Mouse (Mus musculus) limb, embryonic 11.5 days (tissue): ENCODE measurements around the gene Lefty1. TPM values are rescaled to one million over a fixed set of nuclear protein-coding genes. Genes with fewer than 3 reads are reported as not detected.

ENCODE experiments used
- ATAC-seq: fragments of 200-750 bp; cut with Nextera tagmentation; 2 replicates; pipeline ENCODE4 v1.8.0; 2017; ENCODE audit warnings: low read depth; ENCODE audit not compliant: insufficient number of reproducible peaks, low FRiP score, low TSS enrichment
- DNase-seq: peaks from one replicate; pipeline ENCODE4 v3.0.0-alpha.2; 2015; ENCODE audit warnings: low spot score
- H3K27ac ChIP-seq: fragments of 300-500 bp; sonication (generic); replicated peaks from 2 replicates; pipeline ENCODE4 v1.5.1; 2014; ENCODE audit warnings: low read depth, mild to moderate bottlenecking, low read length
- H3K27me3 ChIP-seq: fragments of 300-500 bp; sonication (generic); 2 replicates; pipeline ENCODE4 v1.6.1; 2014; ENCODE audit warnings: mild to moderate bottlenecking, low read length, mixed read lengths; ENCODE audit not compliant: control insufficient read depth, insufficient read depth
- H3K36me3 ChIP-seq: fragments of 300-500 bp; sonication (generic); 2 replicates; pipeline ENCODE4 v1.6.1; 2014; ENCODE audit warnings: mild to moderate bottlenecking, low read length, moderate library complexity, mixed read lengths; ENCODE audit not compliant: control insufficient read depth, insufficient read depth
- H3K4me1 ChIP-seq: fragments of 300-500 bp; sonication (generic); 2 replicates; pipeline ENCODE4 v1.6.1; 2014; ENCODE audit warnings: low read length, mixed read lengths; ENCODE audit not compliant: control insufficient read depth, insufficient read depth
- H3K4me2 ChIP-seq: fragments of 300-500 bp; sonication (generic); 2 replicates; pipeline ENCODE4 v1.6.1; 2014; ENCODE audit warnings: low read depth, mild to moderate bottlenecking, moderate library complexity; ENCODE audit not compliant: severe bottlenecking
- H3K4me3 ChIP-seq: fragments of 300-500 bp; sonication (generic); 2 replicates; pipeline ENCODE4 v1.5.1; 2014; ENCODE audit warnings: low read depth, low read length
- H3K9ac ChIP-seq: fragments of 300-500 bp; sonication (generic); 2 replicates; pipeline ENCODE4 v1.6.1; 2014; ENCODE audit warnings: mild to moderate bottlenecking, low read length
- H3K9me3 ChIP-seq: fragments of 300-500 bp; sonication (generic); 2 replicates; pipeline ENCODE4 v1.6.1; 2016; ENCODE audit warnings: low read length; ENCODE audit not compliant: control insufficient read depth
- WGBS: fragments of 180-500 bp; shearing (Covaris S2); extraction: QIAGEN DNeasy Blood & Tissue Kit; methylation state at CpG from one replicate; pipeline ENCODE4 v1.1.7; 2014; 5-methylcytosine and 5-hydroxymethylcytosine counted together
- polyA plus RNA-seq: library from polyadenylated mRNA; unstranded; fragments of >200 nt; fragmentation: Nextera tagmentation; extraction: Ambion mirVana; gene quantifications from 2 replicates; pipeline ENCODE4 v1.2.1, GENCODE M21; 2014

The Lefty1 gene
- polyA plus RNA-seq, 1 experiment from 2014 or later = 0.12 TPM

DNA sequence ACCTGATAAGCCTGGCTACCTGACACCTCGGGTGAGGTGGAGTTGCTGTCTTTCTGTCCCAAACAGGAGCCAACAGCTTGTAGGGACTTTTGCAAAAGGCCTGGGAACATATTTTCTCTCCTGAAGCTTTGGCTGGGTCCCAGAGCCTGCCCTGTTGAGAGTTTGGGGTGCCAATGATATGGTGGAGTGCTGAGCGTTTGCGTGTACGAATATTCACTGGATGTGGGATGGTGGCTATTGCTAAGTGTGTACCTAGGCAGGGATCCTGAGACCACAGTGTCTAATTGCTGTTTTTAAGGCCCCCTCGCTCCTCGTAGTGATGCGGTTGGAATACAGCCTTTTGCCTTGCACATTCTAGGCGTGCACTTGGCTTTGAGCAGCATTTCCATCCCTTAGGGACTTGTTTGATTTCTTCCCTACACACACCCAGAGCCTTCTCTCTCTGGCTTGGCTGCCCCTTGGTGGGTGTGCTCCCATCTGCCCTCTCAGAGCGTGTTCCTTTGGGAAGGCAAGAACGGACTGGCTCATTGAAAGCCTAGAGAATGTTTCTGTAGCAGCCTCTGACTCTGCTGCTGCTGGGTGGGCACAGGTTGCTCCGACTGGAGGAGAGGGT is 8.3 kb downstream of the Lefty1 start:
- Histone ChIP-seq H3K9ac (peak overlapping the region; percentile 80), H3K36me3 (no peaks in the 10 kb centered on the region), H3K9me3 (no peaks in the 10 kb centered on the region), H3K27me3 (peaks cover 19% of the 10 kb centered on the region), H3K27ac (no peak overlapping the region), H3K4me3 (peak overlapping the region; percentile 81), H3K4me2 (peak overlapping the region; percentile 94), H3K4me1 (peaks cover 14% of the 10 kb centered on the region)
- ATAC-seq = no peak
- WGBS = 42% methylated on average over 11 of the region's 11 CpGs
- DNase-seq = no peak

DNA sequence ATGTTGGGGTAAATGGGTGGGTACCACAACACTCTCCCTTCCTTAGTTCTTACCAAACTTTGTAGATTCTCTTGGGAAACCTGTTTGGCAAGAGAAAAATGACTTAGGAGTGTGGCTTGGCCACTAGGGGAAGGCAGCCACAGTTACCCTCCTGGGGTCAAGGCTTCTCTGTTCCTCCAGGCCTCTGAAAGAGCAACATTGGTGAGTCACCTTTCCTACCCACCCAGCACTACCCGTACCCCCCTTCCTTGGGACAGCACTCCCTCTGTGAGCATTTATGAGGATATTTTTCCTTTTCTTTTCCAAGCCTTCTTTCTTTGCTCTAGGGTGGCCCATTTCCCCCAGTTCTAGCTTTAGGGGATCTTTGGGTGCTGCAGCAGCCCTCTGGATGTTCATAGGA is 9.1 kb downstream of the Lefty1 start:
- Histone ChIP-seq H3K9ac (no peak overlapping the region), H3K4me1 (peaks cover 14% of the 10 kb centered on the region), H3K4me2 (no peak overlapping the region), H3K4me3 (no peak overlapping the region), H3K36me3 (no peaks in the 10 kb centered on the region), H3K27me3 (peaks cover 19% of the 10 kb centered on the region), H3K27ac (no peak overlapping the region), H3K9me3 (no peaks in the 10 kb centered on the region)
- ATAC-seq (no peak), DNase-seq (no peak)
- 62% methylated on average over 1 of the region's 1 CpGs for WGBS

DNA sequence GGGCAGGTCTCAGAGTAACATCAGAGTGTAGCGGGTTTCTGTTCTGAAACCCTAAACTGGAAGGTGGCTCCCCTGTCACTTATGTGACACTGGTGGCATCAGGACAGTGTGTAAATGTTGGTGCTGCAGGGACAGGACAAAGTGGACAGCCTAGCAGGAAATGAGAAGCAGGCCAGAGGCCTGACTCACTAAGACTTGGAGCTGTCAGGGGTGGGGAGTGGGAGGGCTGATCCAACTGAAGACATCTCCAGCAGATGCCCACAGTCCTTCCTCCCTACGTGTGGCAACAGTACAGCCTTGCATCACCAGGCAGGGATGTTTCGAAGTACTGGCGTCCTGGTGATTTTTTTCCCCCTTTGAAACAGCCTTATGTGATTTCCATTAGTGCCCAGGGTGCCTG is 9.7 kb downstream of the Lefty1 start:
- H3K4me1 ChIP-seq = peaks cover 14% of the 10 kb centered on the region
- H3K4me2 ChIP-seq = no peak overlapping the region
- no peak overlapping the region for H3K9ac ChIP-seq

DNA sequence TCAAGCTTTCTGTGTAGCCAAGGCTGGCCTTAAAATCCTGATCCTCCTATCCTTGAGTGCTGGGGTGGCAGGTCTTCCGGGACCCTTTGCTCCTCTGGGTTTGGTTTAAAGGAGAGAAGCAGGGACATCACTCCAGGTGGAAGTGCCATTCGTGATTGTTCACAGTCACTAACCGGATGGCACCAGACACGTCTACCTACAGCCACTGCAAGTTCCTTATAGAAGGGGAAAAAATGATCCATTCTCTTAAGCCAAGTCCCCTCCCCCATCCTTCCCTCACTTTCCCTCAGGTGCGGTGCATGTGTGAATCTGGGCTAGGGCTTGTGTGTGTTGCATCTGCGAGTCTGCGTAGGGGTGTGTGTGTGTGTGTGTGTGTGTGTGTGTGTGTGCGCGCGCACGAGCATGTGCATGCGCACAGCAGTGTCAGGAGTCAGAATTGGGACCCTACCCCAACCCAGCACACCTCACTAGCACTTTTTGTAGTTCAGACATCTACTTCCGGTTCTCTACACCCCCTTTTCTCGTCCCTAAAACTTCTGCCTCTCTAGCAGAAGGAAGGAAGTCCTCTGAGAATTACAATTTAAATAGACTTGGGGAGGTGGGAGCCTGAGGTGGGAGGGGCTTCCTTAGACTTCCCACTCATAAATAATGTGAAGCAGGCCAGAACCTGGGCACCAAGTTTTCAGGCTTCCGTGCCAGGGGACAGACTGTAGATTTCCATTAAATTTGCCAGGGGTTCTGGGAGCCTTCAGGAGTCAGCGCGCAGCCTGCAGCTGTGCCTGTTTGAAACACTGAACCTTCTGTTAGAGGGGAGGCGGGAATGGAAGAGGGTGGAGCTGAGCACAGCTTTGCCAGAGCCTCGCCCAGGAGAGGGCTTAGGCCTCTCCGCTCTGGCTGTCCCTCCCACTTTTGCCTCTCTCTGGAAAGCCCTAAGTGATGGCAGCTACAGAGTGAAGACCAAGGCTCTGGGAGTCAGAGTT is 10.5 kb downstream of the Lefty1 start:
- Histone ChIP-seq H3K27me3 (peaks cover 19% of the 10 kb centered on the region), H3K4me2 (peak overlapping the region; percentile 31; the same call in 1 of the 2 replicates), H3K4me3 (peak overlapping the region; percentile 1; the same call in 1 of the 2 replicates), H3K9ac (no peak overlapping the region; the same call in 1 of the 2 replicates), H3K36me3 (no peaks in the 10 kb centered on the region), H3K9me3 (no peaks in the 10 kb centered on the region), H3K4me1 (peaks cover 14% of the 10 kb centered on the region), H3K27ac (peak overlapping the region; percentile 76)
- ATAC-seq (peak; percentile 90), DNase-seq (peak; percentile 78)
- 27% methylated on average over 20 of the region's 20 CpGs for WGBS

More for the DNA sequence above, 9.7 kb downstream of the Lefty1 start:
- H3K27ac ChIP-seq = peak overlapping the region; percentile 76
- H3K36me3 ChIP-seq = no peaks in the 10 kb centered on the region
- no peaks in the 10 kb centered on the region for H3K9me3 ChIP-seq
- no peak overlapping the region for H3K4me3 ChIP-seq
- no peak for DNase-seq
- WGBS = 76% methylated on average over 4 of the region's 4 CpGs
- no peak for ATAC-seq
- H3K27me3 ChIP-seq = peaks cover 19% of the 10 kb centered on the region

DNA sequence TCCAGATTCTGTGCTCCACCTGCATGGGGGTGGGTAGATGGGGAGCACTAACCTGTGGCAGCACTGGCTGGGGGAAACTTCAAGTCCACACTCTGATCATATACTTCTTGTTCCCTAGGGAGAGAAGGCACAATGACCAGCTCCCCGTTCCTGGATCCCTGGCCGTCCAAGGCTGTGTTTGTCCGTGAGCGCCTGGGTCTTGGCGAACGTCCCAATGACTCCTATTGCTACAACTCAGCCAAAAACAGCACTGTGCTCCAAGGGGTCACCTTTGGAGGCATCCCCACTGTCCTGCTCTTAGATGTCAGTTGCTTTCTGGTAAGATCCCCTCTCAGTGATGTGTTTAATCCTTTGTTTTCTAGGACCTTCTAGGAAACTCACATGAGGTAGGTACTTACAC is 11.6 kb downstream of the Lefty1 start:
- no peak for DNase-seq
- Histone ChIP-seq H3K9me3 (no peaks in the 10 kb centered on the region), H3K27ac (no peak overlapping the region), H3K4me2 (no peak overlapping the region), H3K4me1 (peaks cover 11% of the 10 kb centered on the region), H3K4me3 (no peak overlapping the region), H3K27me3 (peaks cover 13% of the 10 kb centered on the region), H3K36me3 (no peaks in the 10 kb centered on the region), H3K9ac (no peak overlapping the region)
- ATAC-seq = no peak
- 90% methylated on average over 6 of the region's 6 CpGs for WGBS

DNA sequence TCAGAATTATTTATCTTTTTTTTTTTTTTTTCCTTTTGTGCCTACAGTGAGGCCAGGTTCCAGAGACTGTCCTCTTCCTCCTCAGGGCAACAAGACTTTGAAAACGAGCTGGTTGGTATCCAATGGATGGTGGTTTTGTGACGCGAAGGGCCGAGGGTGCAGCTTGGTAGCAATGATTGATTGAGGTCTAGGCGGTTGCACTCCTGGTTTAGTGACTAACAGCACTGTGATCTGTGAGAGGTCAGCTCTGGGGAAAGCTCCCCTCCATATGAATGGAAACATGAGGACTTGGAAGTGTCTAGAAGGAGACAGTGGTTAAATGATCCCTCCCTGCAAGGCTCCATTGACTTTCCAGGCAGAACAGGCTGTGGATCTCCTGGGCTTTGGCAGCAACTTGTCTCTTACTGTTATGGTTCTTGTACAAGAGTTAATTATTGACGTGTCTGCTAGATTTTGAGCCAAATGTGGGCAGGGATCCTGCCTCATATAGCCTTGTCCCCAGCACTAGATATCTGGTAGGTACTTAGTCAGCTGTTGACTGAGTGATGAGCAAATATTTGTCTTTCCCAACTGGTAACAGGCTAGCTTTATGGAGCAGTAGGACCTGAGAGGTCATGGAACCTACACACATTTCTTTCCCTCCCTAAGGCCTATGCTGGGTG is 17.4 kb downstream of the Lefty1 start:
- Histone ChIP-seq H3K36me3 (no peaks in the 10 kb centered on the region), H3K4me3 (no peak overlapping the region), H3K4me2 (no peak overlapping the region), H3K9me3 (no peaks in the 10 kb centered on the region), H3K27ac (no peak overlapping the region), H3K4me1 (peaks cover 6% of the 10 kb centered on the region; the same call in 1 of the 2 replicates), H3K27me3 (no peaks in the 10 kb centered on the region), H3K9ac (no peak overlapping the region)
- ATAC-seq (no peak), DNase-seq (no peak)
- 79% methylated on average over 6 of the region's 6 CpGs for WGBS

DNA sequence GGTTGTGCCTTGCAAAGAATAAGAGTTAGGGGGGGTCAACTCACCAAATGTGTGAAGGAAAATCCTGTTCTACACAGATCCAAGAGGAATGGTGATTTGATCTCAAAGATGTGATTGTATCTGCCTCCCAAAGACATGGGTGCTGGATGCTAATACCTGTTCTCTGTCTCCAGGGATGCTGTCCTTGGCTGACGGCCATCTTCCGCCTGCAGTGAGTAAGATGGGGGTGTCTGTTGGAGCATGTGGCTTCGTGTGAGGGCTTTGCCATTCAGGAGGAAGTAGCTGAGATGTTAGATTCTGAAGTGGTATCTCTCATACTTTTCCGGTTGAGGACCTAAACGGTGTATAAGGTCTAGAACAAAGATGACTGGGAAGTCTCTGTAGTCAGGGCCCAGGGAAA is 18.0 kb downstream of the Lefty1 start:
- DNase-seq (no peak), ATAC-seq (no peak)
- Histone ChIP-seq H3K9me3 (no peaks in the 10 kb centered on the region), H3K4me2 (no peak overlapping the region), H3K27ac (no peak overlapping the region), H3K9ac (no peak overlapping the region), H3K4me3 (no peak overlapping the region), H3K27me3 (no peaks in the 10 kb centered on the region), H3K4me1 (peaks cover 6% of the 10 kb centered on the region; the same call in 1 of the 2 replicates), H3K36me3 (0 out of 2 replicates have a peak, but pooled peaks cover 2% of the 10 kb centered on the region)
- 85% methylated on average over 5 of the region's 5 CpGs for WGBS

DNA sequence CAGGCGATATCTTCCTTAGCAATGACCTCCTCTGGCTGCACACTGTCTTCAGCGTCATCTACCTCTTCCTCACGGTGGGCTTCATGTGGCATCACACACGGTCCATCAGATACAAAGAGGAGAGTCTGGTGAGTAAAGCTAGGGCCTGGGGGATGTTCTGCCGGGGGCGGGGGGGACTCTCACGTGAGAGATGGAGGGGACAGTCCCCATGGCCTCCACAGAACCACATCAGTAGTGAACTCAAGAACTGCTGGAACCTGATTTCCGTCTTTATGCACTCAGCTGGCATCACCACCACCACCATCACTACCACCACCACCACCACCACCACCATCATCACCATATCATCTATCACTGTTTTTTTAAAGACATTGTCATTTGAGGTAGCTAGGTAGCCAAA is 21.6 kb downstream of the Lefty1 start:
- Histone ChIP-seq H3K9ac (no peak overlapping the region), H3K4me2 (no peak overlapping the region), H3K36me3 (0 out of 2 replicates have a peak, but pooled peaks cover 2% of the 10 kb centered on the region), H3K27ac (no peak overlapping the region), H3K27me3 (no peaks in the 10 kb centered on the region), H3K4me3 (no peak overlapping the region), H3K4me1 (peaks cover 6% of the 10 kb centered on the region; the same call in 1 of the 2 replicates), H3K9me3 (no peaks in the 10 kb centered on the region)
- ATAC-seq = no peak
- no peak for DNase-seq
- WGBS = 87% methylated on average over 8 of the region's 8 CpGs
